Mouse (Mus musculus) kidney, postnatal 0 days (tissue): ENCODE data around the gene Foxo3. TPM values are rescaled to one million over a fixed set of nuclear protein-coding genes. Genes with fewer than 3 reads are reported as not detected.

ENCODE experiments used
- ATAC-seq: fragments of 200-750 bp; cut with Nextera tagmentation; replicated peaks from 2 replicates; pipeline ENCODE4 v1.8.0; 2017; ENCODE audit warnings: low read depth, moderate number of reproducible peaks, moderate TSS enrichment, moderate library complexity; ENCODE audit not compliant: low FRiP score
- DNase-seq: peaks from one replicate; pipeline ENCODE4 v3.0.0-alpha.2; 2016; ENCODE audit warnings: low spot score
- H3K27ac ChIP-seq: fragments of 300-500 bp; sonication (generic); 2 replicates; pipeline ENCODE4 v1.5.1; 2014; ENCODE audit warnings: mild to moderate bottlenecking
- H3K27me3 ChIP-seq: fragments of 300-500 bp; sonication (generic); 2 replicates; pipeline ENCODE4 v1.6.1; 2014; ENCODE audit warnings: low read length, mixed read lengths; ENCODE audit not compliant: insufficient read depth
- H3K36me3 ChIP-seq: fragments of 300-500 bp; sonication (generic); 2 replicates; pipeline ENCODE4 v1.6.1; 2014; ENCODE audit warnings: low read length, mixed read lengths; ENCODE audit not compliant: insufficient read depth
- H3K4me1 ChIP-seq: fragments of 300-500 bp; sonication (generic); replicated peaks from 2 replicates; pipeline ENCODE4 v1.6.1; 2014; ENCODE audit warnings: antibody characterized with exemption, low read length, mixed read lengths; ENCODE audit not compliant: insufficient read depth
- H3K4me2 ChIP-seq: fragments of 300-500 bp; sonication (generic); 2 replicates; pipeline ENCODE4 v1.6.1; 2014; ENCODE audit warnings: mild to moderate bottlenecking, low read length, moderate library complexity, mixed read lengths
- H3K4me3 ChIP-seq: fragments of 300-500 bp; sonication (generic); replicated peaks from 2 replicates; pipeline ENCODE4 v1.5.1; 2014; ENCODE audit warnings: low read depth, low read length
- H3K9ac ChIP-seq: fragments of 300-500 bp; sonication (generic); 2 replicates; pipeline ENCODE4 v1.6.1; 2014; ENCODE audit warnings: low read depth, low read length
- H3K9me3 ChIP-seq: fragments of 300-500 bp; sonication (generic); replicated peaks from 2 replicates; pipeline ENCODE4 v1.6.1; 2016; ENCODE audit warnings: low read length, inconsistent platforms, mixed read lengths
- CTCF ChIP-seq: IDR thresholded peaks from 2 replicates; pipeline ENCODE4 v1.5.1; 2016; ENCODE audit warnings: antibody characterized with exemption, low read depth, mild to moderate bottlenecking, moderate library complexity
- WGBS: fragments of 180-500 bp; shearing (Covaris S2); extraction: QIAGEN DNeasy Blood & Tissue Kit; methylation state at CpG from one replicate; pipeline ENCODE4 v1.1.7; 2014; 5-methylcytosine and 5-hydroxymethylcytosine counted together
- polyA plus RNA-seq: library from polyadenylated mRNA; unstranded; fragments of >200 nt; fragmentation: Nextera tagmentation; extraction: Ambion mirVana; gene quantifications from 2 replicates; pipeline ENCODE4 v1.2.1, GENCODE M21; 2015

The Foxo3 gene
- polyA plus RNA-seq, 1 experiment from 2014 or later: 9.7 TPM

- TF ChIP-seq CTCF: peak; percentile 51
- Histone ChIP-seq H3K36me3 (no peaks in the 10 kb centered on the region), H3K27ac (no peak overlapping the region), H3K4me3 (no peak overlapping the region), H3K4me1 (0 out of 2 replicates have a peak, but pooled peaks cover 6% of the 10 kb centered on the region), H3K4me2 (no peak overlapping the region), H3K27me3 (no peaks in the 10 kb centered on the region), H3K9ac (no peak overlapping the region), H3K9me3 (no peaks in the 10 kb centered on the region)
- no peak for DNase-seq
- ATAC-seq: no peak
- WGBS: 84% methylated on average over 2 of the region's 2 CpGs
Observed at GRCm38 (mm10) chr10:42297109-42297508, 20.6 kb upstream of the Foxo3 start.

GRCm38 (mm10) chr10:42296559-42296958 lies 20.0 kb upstream of the Foxo3 start:
- H3K4me1 ChIP-seq: 0 out of 2 replicates have a peak, but pooled peaks cover 6% of the 10 kb centered on the region
- no peak overlapping the region for H3K9ac ChIP-seq
- no peak overlapping the region for H3K4me2 ChIP-seq
- TF ChIP-seq CTCF: no peak
- 57% methylated on average over 4 of the region's 4 CpGs for WGBS
- DNase-seq (no peak), ATAC-seq (no peak)
- no peaks in the 10 kb centered on the region for H3K27me3 ChIP-seq
- no peaks in the 10 kb centered on the region for H3K9me3 ChIP-seq
- no peak overlapping the region for H3K27ac ChIP-seq
- H3K4me3 ChIP-seq: no peak overlapping the region
- no peaks in the 10 kb centered on the region for H3K36me3 ChIP-seq

GRCm38 (mm10) chr10:42295028-42295427 lies 18.5 kb upstream of the Foxo3 start:
- Histone ChIP-seq H3K36me3 (no peaks in the 10 kb centered on the region), H3K27ac (no peak overlapping the region), H3K4me3 (no peak overlapping the region), H3K4me1 (0 out of 2 replicates have a peak, but pooled peaks cover 2% of the 10 kb centered on the region), H3K4me2 (no peak overlapping the region), H3K27me3 (no peaks in the 10 kb centered on the region), H3K9ac (no peak overlapping the region), H3K9me3 (no peaks in the 10 kb centered on the region)
- WGBS: 4% methylated on average over 1 of the region's 1 CpGs
- TF ChIP-seq CTCF: peak; percentile 84
- peak; percentile 85 for DNase-seq
- ATAC-seq: 0 out of 2 replicates have a peak, but pooled peaks have one; percentile 27

GRCm38 (mm10) chr10:42294392-42294791 lies 17.8 kb upstream of the Foxo3 start:
- ATAC-seq: no peak
- no peak overlapping the region for H3K27ac ChIP-seq
- no peaks in the 10 kb centered on the region for H3K9me3 ChIP-seq
- H3K4me1 ChIP-seq: no peaks in the 10 kb centered on the region
- no peaks in the 10 kb centered on the region for H3K36me3 ChIP-seq
- no peak for DNase-seq
- no peak overlapping the region for H3K9ac ChIP-seq
- no peaks in the 10 kb centered on the region for H3K27me3 ChIP-seq
- WGBS: 70% methylated on average over 2 of the region's 2 CpGs
- no peak overlapping the region for H3K4me3 ChIP-seq
- H3K4me2 ChIP-seq: no peak overlapping the region
- no peak for TF ChIP-seq CTCF

GRCm38 (mm10) chr10:42293877-42294276 lies 17.3 kb upstream of the Foxo3 start:
- DNase-seq: no peak
- 28% methylated on average over 4 of the region's 4 CpGs for WGBS

GRCm38 (mm10) chr10:42291360-42291759 lies 14.8 kb upstream of the Foxo3 start:
- ATAC-seq (no peak), DNase-seq (peak; percentile 39)
- H3K4me3 ChIP-seq: no peak overlapping the region
- no peaks in the 10 kb centered on the region for H3K36me3 ChIP-seq
- H3K4me1 ChIP-seq: no peaks in the 10 kb centered on the region
- H3K27ac ChIP-seq: no peak overlapping the region
- no peak overlapping the region for H3K4me2 ChIP-seq
- 64% methylated on average over 5 of the region's 5 CpGs for WGBS
- H3K27me3 ChIP-seq: no peaks in the 10 kb centered on the region
- H3K9me3 ChIP-seq: no peaks in the 10 kb centered on the region
- TF ChIP-seq CTCF: peak; percentile 80
- no peak overlapping the region for H3K9ac ChIP-seq

More at GRCm38 (mm10) chr10:42293877-42294276, 17.3 kb upstream of the Foxo3 start:
- H3K4me2 ChIP-seq: no peak overlapping the region
- no peaks in the 10 kb centered on the region for H3K27me3 ChIP-seq
- H3K27ac ChIP-seq: no peak overlapping the region
- H3K9me3 ChIP-seq: no peaks in the 10 kb centered on the region
- no peak overlapping the region for H3K4me3 ChIP-seq
- TF ChIP-seq CTCF: no peak
- no peaks in the 10 kb centered on the region for H3K36me3 ChIP-seq
- ATAC-seq: no peak
- no peaks in the 10 kb centered on the region for H3K4me1 ChIP-seq
- H3K9ac ChIP-seq: no peak overlapping the region

GRCm38 (mm10) chr10:42287666-42288065 lies 11.1 kb upstream of the Foxo3 start:
- Histone ChIP-seq H3K36me3 (no peaks in the 10 kb centered on the region), H3K4me1 (no peaks in the 10 kb centered on the region), H3K27me3 (no peaks in the 10 kb centered on the region), H3K9ac (no peak overlapping the region), H3K9me3 (no peaks in the 10 kb centered on the region), H3K4me2 (no peak overlapping the region), H3K27ac (no peak overlapping the region), H3K4me3 (no peak overlapping the region)
- no peak for TF ChIP-seq CTCF
- 54% methylated on average over 1 of the region's 1 CpGs for WGBS
- DNase-seq (no peak), ATAC-seq (no peak)
